Mouse (Mus musculus) kidney, postnatal 0 days (tissue): ENCODE results near the gene Rap1gds1. TPM values are rescaled to one million over a fixed set of nuclear protein-coding genes. Genes with fewer than 3 reads are reported as not detected.

Source experiments
- ATAC-seq: fragments of 200-750 bp; cut with Nextera tagmentation; replicated peaks from 2 replicates; pipeline ENCODE4 v1.8.0; 2017; ENCODE audit warnings: low read depth, moderate number of reproducible peaks, moderate TSS enrichment, moderate library complexity; ENCODE audit not compliant: low FRiP score
- DNase-seq: peaks from one replicate; pipeline ENCODE4 v3.0.0-alpha.2; 2016; ENCODE audit warnings: low spot score
- H3K27ac ChIP-seq: fragments of 300-500 bp; sonication (generic); 2 replicates; pipeline ENCODE4 v1.5.1; 2014; ENCODE audit warnings: mild to moderate bottlenecking
- H3K27me3 ChIP-seq: fragments of 300-500 bp; sonication (generic); 2 replicates; pipeline ENCODE4 v1.6.1; 2014; ENCODE audit warnings: low read length, mixed read lengths; ENCODE audit not compliant: insufficient read depth
- H3K36me3 ChIP-seq: fragments of 300-500 bp; sonication (generic); 2 replicates; pipeline ENCODE4 v1.6.1; 2014; ENCODE audit warnings: low read length, mixed read lengths; ENCODE audit not compliant: insufficient read depth
- H3K4me1 ChIP-seq: fragments of 300-500 bp; sonication (generic); replicated peaks from 2 replicates; pipeline ENCODE4 v1.6.1; 2014; ENCODE audit warnings: antibody characterized with exemption, low read length, mixed read lengths; ENCODE audit not compliant: insufficient read depth
- H3K4me2 ChIP-seq: fragments of 300-500 bp; sonication (generic); 2 replicates; pipeline ENCODE4 v1.6.1; 2014; ENCODE audit warnings: mild to moderate bottlenecking, low read length, moderate library complexity, mixed read lengths
- H3K4me3 ChIP-seq: fragments of 300-500 bp; sonication (generic); replicated peaks from 2 replicates; pipeline ENCODE4 v1.5.1; 2014; ENCODE audit warnings: low read depth, low read length
- H3K9ac ChIP-seq: fragments of 300-500 bp; sonication (generic); 2 replicates; pipeline ENCODE4 v1.6.1; 2014; ENCODE audit warnings: low read depth, low read length
- H3K9me3 ChIP-seq: fragments of 300-500 bp; sonication (generic); replicated peaks from 2 replicates; pipeline ENCODE4 v1.6.1; 2016; ENCODE audit warnings: low read length, inconsistent platforms, mixed read lengths
- CTCF ChIP-seq: IDR thresholded peaks from 2 replicates; pipeline ENCODE4 v1.5.1; 2016; ENCODE audit warnings: antibody characterized with exemption, low read depth, mild to moderate bottlenecking, moderate library complexity
- WGBS: fragments of 180-500 bp; shearing (Covaris S2); extraction: QIAGEN DNeasy Blood & Tissue Kit; methylation state at CpG from one replicate; pipeline ENCODE4 v1.1.7; 2014; 5-methylcytosine and 5-hydroxymethylcytosine counted together
- polyA plus RNA-seq: library from polyadenylated mRNA; unstranded; fragments of >200 nt; fragmentation: Nextera tagmentation; extraction: Ambion mirVana; gene quantifications from 2 replicates; pipeline ENCODE4 v1.2.1, GENCODE M21; 2015

Rap1gds1 gene
- 31.8 and 38.1 TPM in 2 replicates for polyA plus RNA-seq

DNA sequence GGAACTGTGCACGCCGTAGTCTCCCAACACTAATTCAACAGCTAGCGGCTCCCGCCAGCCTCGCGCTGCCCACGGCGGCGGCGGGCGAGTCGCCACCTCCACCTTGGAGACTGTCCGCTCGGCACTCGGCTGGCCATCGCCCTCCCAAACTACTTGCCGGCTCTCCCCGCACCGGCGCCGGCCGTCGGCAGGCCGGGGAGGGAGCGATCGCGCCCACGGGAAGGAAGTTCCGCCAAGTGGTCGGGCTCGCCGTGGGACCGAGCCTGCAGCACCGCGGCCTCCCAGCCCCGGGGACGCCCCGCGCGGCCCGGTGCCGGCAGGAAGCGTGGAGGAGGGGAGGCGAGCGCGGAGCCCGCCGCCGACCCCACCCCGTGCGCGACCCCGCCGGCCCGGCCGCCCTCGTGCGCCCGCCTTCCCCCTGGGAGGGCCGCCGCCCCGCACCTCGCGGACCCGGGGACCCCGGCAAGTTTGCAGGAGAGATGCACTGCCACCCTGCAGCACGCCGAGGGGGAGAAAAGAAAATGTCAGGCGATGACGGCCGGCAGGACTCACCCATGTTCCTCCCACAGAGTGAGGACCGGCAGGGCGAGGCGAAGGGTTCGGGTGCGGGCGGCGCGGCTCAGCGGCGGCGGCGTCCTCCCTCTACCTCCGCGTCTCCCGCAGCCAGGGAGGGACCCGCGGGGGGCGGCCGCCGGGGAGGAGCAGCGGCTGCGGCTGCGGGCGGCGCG lies at the start of gene Rap1gds1:
Rap1gds1 (minus strand) TSS at position 718 of the 728 bp plus-strand sequence.
- no peaks in the 10 kb centered on the region for H3K9me3 ChIP-seq
- TF ChIP-seq CTCF: no peak

DNA sequence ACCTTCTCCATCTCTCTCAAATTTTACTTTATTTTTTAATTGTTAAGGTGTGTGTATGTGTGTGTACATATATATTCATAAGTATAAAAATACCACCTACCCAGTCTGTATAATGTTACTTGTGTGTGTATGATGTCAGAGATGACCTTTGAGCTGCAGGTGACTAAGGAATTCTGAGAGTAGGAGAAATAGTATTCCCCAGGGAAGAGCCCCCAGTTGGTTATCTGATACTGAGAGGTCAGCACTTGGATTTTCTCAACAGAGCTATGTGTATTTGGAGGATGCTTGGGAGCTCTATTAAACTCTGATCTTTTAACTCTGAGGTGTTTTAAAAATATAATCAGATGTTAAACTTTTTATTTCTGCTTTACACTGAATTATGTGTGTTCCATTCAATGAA lies 43.4 kb upstream of the Rap1gds1 start:
- Histone ChIP-seq H3K9me3 (no peaks in the 10 kb centered on the region), H3K27me3 (no peaks in the 10 kb centered on the region), H3K27ac (no peak overlapping the region), H3K36me3 (no peaks in the 10 kb centered on the region), H3K4me1 (no peaks in the 10 kb centered on the region), H3K9ac (no peak overlapping the region), H3K4me3 (no peak overlapping the region), H3K4me2 (no peak overlapping the region)
- ATAC-seq: no peak
- no peak for DNase-seq
- no peak for TF ChIP-seq CTCF

More for the DNA sequence above, at the start of gene Rap1gds1:
- Histone ChIP-seq H3K4me1 (peaks cover 2% of the 10 kb centered on the region; the same call in 1 of the 2 replicates), H3K4me2 (peak within 1 kb of the TSS; percentile 97), H3K4me3 (peak within 1 kb of the TSS; percentile 76), H3K27ac (peak within 1 kb of the TSS; percentile 91), H3K27me3 (no peaks in the 10 kb centered on the region), H3K36me3 (no peaks in the 10 kb centered on the region), H3K9ac (peak within 1 kb of the TSS; percentile 85)
- under 1% methylated on average over 78 of the region's 97 CpGs for WGBS
- peak; percentile 62 for ATAC-seq
- DNase-seq: peak; percentile 72

DNA sequence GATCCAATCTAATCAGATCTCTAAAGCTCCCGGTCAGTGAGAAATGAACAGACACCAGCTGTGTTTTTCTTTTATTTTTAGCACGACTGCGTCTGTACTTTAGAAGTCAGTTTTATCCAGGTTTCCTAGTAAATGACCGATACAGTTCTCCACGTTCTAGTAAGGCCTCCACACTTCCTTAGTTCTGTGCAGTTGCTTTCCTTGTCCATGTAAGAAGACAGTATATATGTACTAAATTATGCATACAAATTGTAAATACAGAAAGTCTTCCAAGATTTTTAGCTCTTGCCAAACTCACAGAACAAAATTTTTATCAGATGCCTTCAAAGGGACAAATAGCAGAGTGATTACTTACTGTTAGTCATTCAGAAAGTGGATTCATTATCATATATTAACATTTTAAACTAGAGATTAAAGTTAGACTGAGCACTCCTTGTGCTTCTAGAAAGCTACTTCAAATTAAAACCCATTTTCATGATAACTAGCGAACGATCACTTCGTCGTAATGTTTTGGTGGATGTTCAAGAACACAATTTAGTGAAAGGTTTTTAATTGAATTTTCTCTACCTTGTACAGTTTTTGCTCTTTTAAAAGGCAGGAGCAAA lies 41.8 kb upstream of the Rap1gds1 start:
- no peaks in the 10 kb centered on the region for H3K4me1 ChIP-seq
- H3K4me2 ChIP-seq: no peak overlapping the region
- no peak overlapping the region for H3K4me3 ChIP-seq
- no peaks in the 10 kb centered on the region for H3K9me3 ChIP-seq
- no peaks in the 10 kb centered on the region for H3K27me3 ChIP-seq
- no peak for DNase-seq
- no peak overlapping the region for H3K27ac ChIP-seq
- TF ChIP-seq CTCF: no peak
- no peaks in the 10 kb centered on the region for H3K36me3 ChIP-seq
- H3K9ac ChIP-seq: no peak overlapping the region
- WGBS: 77% methylated on average over 9 of the region's 9 CpGs
- no peak for ATAC-seq

DNA sequence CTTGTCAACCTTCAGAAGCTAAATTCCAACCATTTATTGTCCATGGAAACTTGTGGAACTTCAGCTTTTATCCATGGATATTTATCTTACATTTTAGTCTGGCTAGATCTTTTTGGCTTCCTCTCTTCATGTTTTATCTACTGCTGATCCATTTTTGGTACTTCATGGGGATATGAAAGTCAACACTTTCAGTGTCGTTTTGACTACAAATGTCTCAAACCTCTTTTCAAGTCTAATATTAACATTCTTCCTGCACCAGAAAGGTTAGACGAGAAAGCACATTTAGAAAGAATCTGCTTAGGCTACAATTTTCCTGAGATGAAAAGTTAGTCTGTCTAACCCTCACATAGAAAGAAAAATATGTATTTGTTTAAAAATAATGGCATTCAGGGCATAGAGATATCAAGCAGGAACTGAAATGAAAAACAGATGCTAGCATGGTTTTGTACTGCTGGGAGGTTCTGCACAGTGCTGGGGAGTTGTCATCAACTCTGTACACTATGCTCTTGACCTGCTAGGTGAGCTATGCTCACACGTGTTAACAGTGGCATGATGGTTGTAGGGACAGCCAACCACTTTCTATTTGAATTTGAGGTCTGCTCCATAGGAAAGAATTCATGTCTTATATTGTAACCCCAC lies 37.5 kb upstream of the Rap1gds1 start:
- H3K27ac ChIP-seq: no peak overlapping the region
- H3K9ac ChIP-seq: no peak overlapping the region
- ATAC-seq: no peak
- no peaks in the 10 kb centered on the region for H3K27me3 ChIP-seq
- H3K36me3 ChIP-seq: no peaks in the 10 kb centered on the region
- no peak overlapping the region for H3K4me2 ChIP-seq
- H3K4me1 ChIP-seq: no peaks in the 10 kb centered on the region
- DNase-seq: no peak
- no peak overlapping the region for H3K4me3 ChIP-seq
- no peaks in the 10 kb centered on the region for H3K9me3 ChIP-seq
- no peak for TF ChIP-seq CTCF
- WGBS: 78% methylated on average over 3 of the region's 3 CpGs

DNA sequence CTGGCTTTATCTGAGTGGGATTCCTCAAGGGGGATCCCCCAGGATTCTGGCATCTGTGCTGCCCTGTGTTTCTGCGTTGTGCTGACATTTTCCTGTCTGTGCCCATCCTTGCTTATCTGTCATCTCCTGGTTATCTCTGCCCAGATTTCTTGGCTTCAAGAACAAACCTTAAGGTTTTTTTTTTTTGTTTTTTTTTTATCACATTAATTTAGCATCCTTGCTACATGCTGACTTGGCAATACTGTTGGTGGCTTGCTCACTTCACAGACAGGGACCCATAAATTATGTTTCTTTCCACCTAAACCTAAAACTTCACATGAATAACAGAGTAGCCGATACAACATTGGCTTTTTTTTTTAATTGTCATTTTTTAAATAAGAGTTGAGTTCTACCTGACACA lies 36.9 kb upstream of the Rap1gds1 start:
- no peak for ATAC-seq

DNA sequence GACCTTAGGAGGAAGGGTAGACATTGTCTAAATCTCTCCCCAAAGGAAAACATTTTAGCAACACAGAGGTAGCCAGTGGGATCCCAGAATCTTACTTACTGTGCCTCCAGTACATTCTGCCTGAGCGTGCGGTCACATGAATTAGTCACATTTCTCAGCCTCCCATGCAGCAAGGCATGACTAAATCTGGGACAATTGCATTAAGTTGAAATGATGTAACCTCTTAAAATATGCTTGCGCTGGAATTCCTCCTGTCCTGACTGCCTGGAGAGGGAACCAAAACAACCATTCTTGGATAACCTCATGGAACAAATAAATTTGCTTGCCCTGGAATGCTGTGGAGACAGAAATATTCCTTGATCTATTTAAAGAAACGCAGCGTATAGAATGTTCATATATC lies 33.2 kb upstream of the Rap1gds1 start:
- TF ChIP-seq CTCF: no peak
- Histone ChIP-seq H3K4me1 (no peaks in the 10 kb centered on the region), H3K36me3 (no peaks in the 10 kb centered on the region), H3K9me3 (no peaks in the 10 kb centered on the region), H3K4me3 (no peak overlapping the region), H3K4me2 (no peak overlapping the region), H3K27me3 (no peaks in the 10 kb centered on the region), H3K9ac (no peak overlapping the region), H3K27ac (no peak overlapping the region)
- 72% methylated on average over 5 of the region's 5 CpGs for WGBS
- ATAC-seq (no peak), DNase-seq (peak; percentile 60)

More for the DNA sequence above, 36.9 kb upstream of the Rap1gds1 start:
- no peak overlapping the region for H3K9ac ChIP-seq
- no peak for TF ChIP-seq CTCF
- H3K27me3 ChIP-seq: no peaks in the 10 kb centered on the region
- H3K4me2 ChIP-seq: no peak overlapping the region
- H3K36me3 ChIP-seq: no peaks in the 10 kb centered on the region
- no peak for DNase-seq
- H3K4me3 ChIP-seq: no peak overlapping the region
- no peaks in the 10 kb centered on the region for H3K9me3 ChIP-seq
- no peaks in the 10 kb centered on the region for H3K4me1 ChIP-seq
- WGBS: 85% methylated on average over 2 of the region's 2 CpGs
- no peak overlapping the region for H3K27ac ChIP-seq
